Mouse (Mus musculus): ENCODE results near the gene Atf7.

GRCm38 (mm10) chr15:102673548-102673947, 48.3 kb upstream of the Atf7 start:
- TF ChIP-seq CTCF (IDR thresholded peaks at IDR 0.05) (no peak), EP300 (IDR thresholded peaks at IDR 0.05; ENCODE audit: insufficient read depth, low read depth, low read length) (0 out of 2 replicates have a peak, but pooled peaks have one; percentile 13), POLR2A (IDR thresholded peaks at IDR 0.05; ENCODE audit: insufficient read depth, low read depth, low read length) (peak; percentile 80)

All from heart, adult 2 months (tissue).